ENCODE assay signal across 15 mouse cellular contexts in the genomic region with DNA sequence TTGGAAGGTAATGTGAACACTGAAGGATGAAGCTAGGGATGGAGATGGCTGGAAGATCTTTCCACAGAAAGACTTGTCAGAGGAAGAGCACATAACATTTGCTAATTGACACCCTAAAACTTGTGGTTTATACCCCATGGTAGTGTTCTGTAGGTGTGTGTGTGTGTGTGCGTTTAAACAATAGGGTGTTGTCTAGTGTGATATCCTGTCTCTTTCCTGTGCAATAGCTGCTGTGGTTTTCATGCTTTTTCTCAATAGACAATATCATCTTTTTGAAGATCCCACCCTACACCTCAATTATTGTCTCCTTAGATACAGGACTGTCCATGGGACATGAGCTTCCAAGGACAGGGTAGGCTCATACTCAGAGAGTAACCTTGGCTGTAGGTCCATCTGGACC.
"Had no signal": no experiment of that assay in that cellular context is flagged by ENCODE, and none has a peak within 500 bp of the region (broad histone marks: within the 10 kb centered on the region; RNA-seq: fewer than 3 reads in every experiment).

No protein-coding gene starts in this region.

- H3K9ac ChIP-seq: kidney, embryonic 15.5 days; limb, embryonic 13.5 days; liver, embryonic 14.5 days; stomach, embryonic 15.5 days had no signal

- H3K4me1 ChIP-seq: kidney, embryonic 15.5 days; limb, embryonic 13.5 days; midbrain, embryonic 10.5 days; stomach, embryonic 15.5 days had no signal

- H3K4me2 ChIP-seq: kidney, embryonic 15.5 days; limb, embryonic 13.5 days; stomach, embryonic 15.5 days had no signal

- DNase-seq: kidney, adult 2 months; kidney, postnatal 25 days; layer of hippocampus, postnatal 36 days; left cerebral cortex, postnatal 4 days; lung, adult 18-20 months; lung, postnatal 36 days; midbrain, embryonic 14.5 days; thymus, adult 2 months; thymus, postnatal 36 days had no signal

- H3K27ac ChIP-seq: kidney, embryonic 15.5 days; limb, embryonic 13.5 days; liver, embryonic 14.5 days; midbrain, embryonic 10.5 days; stomach, embryonic 15.5 days had no signal

- H3K4me3 ChIP-seq: kidney, embryonic 15.5 days; limb, embryonic 13.5 days; midbrain, embryonic 10.5 days; stomach, embryonic 15.5 days had no signal

- ATAC-seq: intestine, embryonic 16.5 days had no signal

- H3K36me3 ChIP-seq: kidney, embryonic 15.5 days; limb, embryonic 13.5 days; midbrain, embryonic 10.5 days; stomach, embryonic 15.5 days had no signal

- H3K9me3 ChIP-seq: kidney, embryonic 15.5 days; limb, embryonic 13.5 days; midbrain, embryonic 10.5 days; stomach, embryonic 15.5 days had no signal

- H3K27me3 ChIP-seq: kidney, embryonic 15.5 days; limb, embryonic 13.5 days; stomach, embryonic 15.5 days had no signal
